Mouse (Mus musculus): ENCODE data around the gene Sumo3. TPM values are rescaled to one million over a fixed set of nuclear protein-coding genes. Genes with fewer than 3 reads are reported as not detected.

Sumo3 gene
- polyA plus RNA-seq, 1 experiment, result 152 TPM

GRCm38 (mm10) chr10:77589749-77590148 is 16.1 kb upstream of the Sumo3 start:
- Histone ChIP-seq H3ac (ENCODE audit: control insufficient read depth, insufficient read length, low read depth) (no peak overlapping the region), H3K79me3 (ENCODE audit: low read depth) (peaks cover 57% of the 10 kb centered on the region), H3K79me2 (ENCODE audit: control insufficient read depth, insufficient read depth) (peaks cover 79% of the 10 kb centered on the region), H3K27me3 (ENCODE audit: control insufficient read depth, insufficient read depth, insufficient read length) (no peaks in the 10 kb centered on the region), H3K36me3 (ENCODE audit: control insufficient read depth, insufficient read depth) (peaks cover 72% of the 10 kb centered on the region), H3K4me3 (ENCODE audit: insufficient read depth, poor library complexity, severe bottlenecking) (no peak overlapping the region)
- TF ChIP-seq MYOD1 (IDR thresholded peaks at IDR 0.05; ENCODE audit: control insufficient read depth, insufficient read length, low read depth), result no peak
- TF ChIP-seq CTCF (IDR thresholded peaks at IDR 0.05; ENCODE audit: control insufficient read depth, insufficient read depth, insufficient read length), result no peak
- no peak for TF ChIP-seq CEBPB (IDR thresholded peaks at IDR 0.05; ENCODE audit: low read depth)
- TF ChIP-seq MYOG (IDR thresholded peaks at IDR 0.05; ENCODE audit: control insufficient read depth, extremely low read depth, insufficient read length), result no peak

DNA sequence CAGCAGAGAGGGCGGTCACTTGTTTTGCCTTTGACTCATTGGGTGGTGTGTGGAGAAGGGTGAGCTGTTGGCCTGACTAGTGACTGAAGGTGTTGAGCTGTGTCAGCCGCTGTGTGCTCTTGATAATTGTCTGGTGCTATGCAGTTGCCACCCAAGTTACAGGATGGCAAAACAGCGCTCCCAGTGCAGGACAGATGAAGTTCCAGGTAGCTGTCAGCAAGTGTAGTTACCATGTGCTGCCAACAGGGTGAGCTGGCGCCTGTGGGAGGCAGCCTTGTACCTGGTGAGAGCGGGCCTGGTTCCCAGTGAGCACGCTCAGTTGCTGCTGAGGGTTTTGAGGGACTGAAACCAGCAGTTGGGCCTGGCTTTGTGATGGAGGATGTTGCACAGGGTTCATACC is 15.1 kb upstream of the Sumo3 start:
- peaks cover 50% of the 10 kb centered on the region for H3K79me3 ChIP-seq (ENCODE audit: low read depth)
- H3K36me3 ChIP-seq (ENCODE audit: control insufficient read depth, insufficient read depth), result peaks cover 82% of the 10 kb centered on the region
- TF ChIP-seq MAX (IDR thresholded peaks at IDR 0.05) (peak; percentile 19), CEBPB (IDR thresholded peaks at IDR 0.05; ENCODE audit: low read depth) (no peak), MYOG (IDR thresholded peaks at IDR 0.05; ENCODE audit: control insufficient read depth, extremely low read depth, insufficient read length) (no peak), USF1 (IDR thresholded peaks at IDR 0.05; ENCODE audit: low read depth) (no peak), MYOD1 (IDR thresholded peaks at IDR 0.05; ENCODE audit: control insufficient read depth, insufficient read length, low read depth) (no peak), CTCF (IDR thresholded peaks at IDR 0.05; ENCODE audit: control insufficient read depth, insufficient read depth, insufficient read length) (peak; percentile 19)
- H3K79me2 ChIP-seq (ENCODE audit: control insufficient read depth, insufficient read depth), result peaks cover 68% of the 10 kb centered on the region
- H3ac ChIP-seq (ENCODE audit: control insufficient read depth, insufficient read length, low read depth), result no peak overlapping the region
- no peaks in the 10 kb centered on the region for H3K27me3 ChIP-seq (ENCODE audit: control insufficient read depth, insufficient read depth, insufficient read length)
- no peak overlapping the region for H3K4me3 ChIP-seq (ENCODE audit: insufficient read depth, poor library complexity, severe bottlenecking)

- Histone ChIP-seq H3K79me2 (ENCODE audit: control insufficient read depth, insufficient read depth) (peaks cover 61% of the 10 kb centered on the region), H3K36me3 (ENCODE audit: control insufficient read depth, insufficient read depth) (peaks cover 81% of the 10 kb centered on the region), H3ac (ENCODE audit: control insufficient read depth, insufficient read length, low read depth) (no peak overlapping the region), H3K27me3 (ENCODE audit: control insufficient read depth, insufficient read depth, insufficient read length) (no peaks in the 10 kb centered on the region), H3K79me3 (ENCODE audit: low read depth) (peaks cover 42% of the 10 kb centered on the region), H3K4me3 (ENCODE audit: insufficient read depth, poor library complexity, severe bottlenecking) (no peak overlapping the region)
- TF ChIP-seq MYOG (IDR thresholded peaks at IDR 0.05; ENCODE audit: control insufficient read depth, extremely low read depth, insufficient read length), result no peak
- no peak for TF ChIP-seq CTCF (IDR thresholded peaks at IDR 0.05; ENCODE audit: control insufficient read depth, insufficient read depth, insufficient read length)
Observed at GRCm38 (mm10) chr10:77591546-77591945, 14.4 kb upstream of the Sumo3 start.

GRCm38 (mm10) chr10:77596060-77596459 is 9.8 kb upstream of the Sumo3 start:
- Histone ChIP-seq H3K79me2 (ENCODE audit: control insufficient read depth, insufficient read depth) (peaks cover 16% of the 10 kb centered on the region), H3K36me3 (ENCODE audit: control insufficient read depth, insufficient read depth) (peaks cover 75% of the 10 kb centered on the region), H3K79me3 (ENCODE audit: low read depth) (peaks cover 7% of the 10 kb centered on the region), H3ac (ENCODE audit: control insufficient read depth, insufficient read length, low read depth) (no peak overlapping the region), H3K4me3 (ENCODE audit: insufficient read depth, poor library complexity, severe bottlenecking) (no peak overlapping the region), H3K27me3 (ENCODE audit: control insufficient read depth, insufficient read depth, insufficient read length) (no peaks in the 10 kb centered on the region)
- TF ChIP-seq CEBPB (IDR thresholded peaks at IDR 0.05; ENCODE audit: low read depth), result no peak
- TF ChIP-seq MYOD1 (IDR thresholded peaks at IDR 0.05; ENCODE audit: control insufficient read depth, insufficient read length, low read depth), result no peak
- no peak for TF ChIP-seq MYOG (IDR thresholded peaks at IDR 0.05; ENCODE audit: control insufficient read depth, extremely low read depth, insufficient read length)
- no peak for TF ChIP-seq CTCF (IDR thresholded peaks at IDR 0.05; ENCODE audit: control insufficient read depth, insufficient read depth, insufficient read length)
- no peak for TF ChIP-seq FOSL1 (IDR thresholded peaks at IDR 0.05; ENCODE audit: insufficient read depth, low read length, poor library complexity, severe bottlenecking)
- TF ChIP-seq MAX (IDR thresholded peaks at IDR 0.05), result no peak
- TF ChIP-seq USF1 (IDR thresholded peaks at IDR 0.05; ENCODE audit: low read depth), result no peak

- Histone ChIP-seq H3K79me2 (ENCODE audit: control insufficient read depth, insufficient read depth) (peaks cover 16% of the 10 kb centered on the region), H3ac (ENCODE audit: control insufficient read depth, insufficient read length, low read depth) (no peak overlapping the region), H3K36me3 (ENCODE audit: control insufficient read depth, insufficient read depth) (peaks cover 12% of the 10 kb centered on the region), H3K4me3 (ENCODE audit: insufficient read depth, poor library complexity, severe bottlenecking) (no peak overlapping the region), H3K27me3 (ENCODE audit: control insufficient read depth, insufficient read depth, insufficient read length) (no peaks in the 10 kb centered on the region), H3K79me3 (ENCODE audit: low read depth) (peaks cover 14% of the 10 kb centered on the region)
- TF ChIP-seq MYOD1 (IDR thresholded peaks at IDR 0.05; ENCODE audit: control insufficient read depth, insufficient read length, low read depth) (no peak), MAX (IDR thresholded peaks at IDR 0.05) (no peak), CEBPB (IDR thresholded peaks at IDR 0.05; ENCODE audit: low read depth) (no peak), CTCF (IDR thresholded peaks at IDR 0.05; ENCODE audit: control insufficient read depth, insufficient read depth, insufficient read length) (no peak), USF1 (IDR thresholded peaks at IDR 0.05; ENCODE audit: low read depth) (no peak), FOSL1 (IDR thresholded peaks at IDR 0.05; ENCODE audit: insufficient read depth, low read length, poor library complexity, severe bottlenecking) (no peak), MYOG (IDR thresholded peaks at IDR 0.05; ENCODE audit: control insufficient read depth, extremely low read depth, insufficient read length) (no peak)
Observed at GRCm38 (mm10) chr10:77603021-77603420, 2.9 kb upstream of the Sumo3 start.

DNA sequence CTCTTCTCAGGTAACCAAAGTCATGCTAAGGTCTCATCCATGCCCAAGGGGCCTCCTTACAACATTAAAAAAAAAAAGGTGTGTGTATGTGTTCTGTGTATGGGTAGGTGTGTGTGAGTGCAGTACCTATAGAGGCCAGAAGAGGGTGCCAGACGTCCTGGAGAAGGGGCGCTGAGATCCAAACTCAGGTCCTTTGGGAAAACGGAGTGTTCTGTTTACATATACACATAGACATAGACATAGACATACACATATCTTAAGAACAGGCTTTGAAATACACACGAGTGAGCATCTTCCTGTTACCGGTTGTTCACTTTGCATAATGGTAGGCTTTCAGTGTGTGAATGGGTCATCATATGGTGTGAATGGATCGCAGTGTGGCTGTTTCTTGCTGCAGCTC is 1.8 kb upstream of the Sumo3 start:
- H3K79me3 ChIP-seq (ENCODE audit: low read depth), result peaks cover 22% of the 10 kb centered on the region
- peaks cover 27% of the 10 kb centered on the region for H3K79me2 ChIP-seq (ENCODE audit: control insufficient read depth, insufficient read depth)
- no peak overlapping the region for H3ac ChIP-seq (ENCODE audit: control insufficient read depth, insufficient read length, low read depth)
- H3K27me3 ChIP-seq (ENCODE audit: control insufficient read depth, insufficient read depth, insufficient read length), result no peaks in the 10 kb centered on the region
- H3K4me3 ChIP-seq (ENCODE audit: insufficient read depth, poor library complexity, severe bottlenecking), result no peak overlapping the region
- H3K36me3 ChIP-seq (ENCODE audit: control insufficient read depth, insufficient read depth), result peaks cover 4% of the 10 kb centered on the region
- TF ChIP-seq MAX (IDR thresholded peaks at IDR 0.05) (no peak), MYOD1 (IDR thresholded peaks at IDR 0.05; ENCODE audit: control insufficient read depth, insufficient read length, low read depth) (no peak), USF1 (IDR thresholded peaks at IDR 0.05; ENCODE audit: low read depth) (no peak), MYOG (IDR thresholded peaks at IDR 0.05; ENCODE audit: control insufficient read depth, extremely low read depth, insufficient read length) (no peak), CEBPB (IDR thresholded peaks at IDR 0.05; ENCODE audit: low read depth) (no peak), CTCF (IDR thresholded peaks at IDR 0.05; ENCODE audit: control insufficient read depth, insufficient read depth, insufficient read length) (no peak), FOSL1 (IDR thresholded peaks at IDR 0.05; ENCODE audit: insufficient read depth, low read length, poor library complexity, severe bottlenecking) (no peak)
